Mouse (Mus musculus) intestine, embryonic 14.5 days (tissue): ENCODE measurements around the gene Irf2. TPM values are rescaled to one million over a fixed set of nuclear protein-coding genes. Genes with fewer than 3 reads are reported as not detected.
A peak's percentile ranks its signal among the peaks of the same experiment; 100 is the strongest.

Experiments used
- ATAC-seq: fragments of 200-750 bp; cut with Nextera tagmentation; replicated peaks from 2 replicates; pipeline ENCODE4 v1.8.0; 2017; ENCODE audit warnings: low read depth, moderate number of reproducible peaks, moderate TSS enrichment, moderate library complexity; ENCODE audit not compliant: low FRiP score, low TSS enrichment
- DNase-seq: peaks from one replicate; pipeline ENCODE4 v3.0.0-alpha.2; 2018; ENCODE audit warnings: low spot score
- H3K27ac ChIP-seq: fragments of 300-500 bp; sonication (generic); 2 replicates; pipeline ENCODE4 v1.5.1; 2014; ENCODE audit warnings: low read depth, mild to moderate bottlenecking, control low read depth
- H3K27me3 ChIP-seq: fragments of 300-500 bp; sonication (generic); replicated peaks from 2 replicates; pipeline ENCODE4 v1.6.1; 2014; ENCODE audit warnings: low read length, control low read depth; ENCODE audit not compliant: control insufficient read depth, insufficient read depth
- H3K36me3 ChIP-seq: fragments of 300-500 bp; sonication (generic); 2 replicates; pipeline ENCODE4 v1.6.1; 2014; ENCODE audit warnings: low read length, control low read depth; ENCODE audit not compliant: control insufficient read depth, insufficient read depth
- H3K4me1 ChIP-seq: fragments of 300-500 bp; sonication (generic); replicated peaks from 2 replicates; pipeline ENCODE4 v1.6.1; 2014; ENCODE audit warnings: low read length, control low read depth, mixed read lengths; ENCODE audit not compliant: control insufficient read depth, insufficient read depth
- H3K4me2 ChIP-seq: fragments of 300-500 bp; sonication (generic); 2 replicates; pipeline ENCODE4 v1.6.1; 2014; ENCODE audit warnings: low read length
- H3K4me3 ChIP-seq: fragments of 300-500 bp; sonication (generic); 2 replicates; pipeline ENCODE4 v1.5.1; 2014; ENCODE audit warnings: low read depth, low read length, control low read depth, mixed read lengths
- H3K9ac ChIP-seq: fragments of 300-500 bp; sonication (generic); 2 replicates; pipeline ENCODE4 v1.6.1; 2014; ENCODE audit warnings: mild to moderate bottlenecking, low read length
- H3K9me3 ChIP-seq: fragments of 300-500 bp; sonication (generic); 2 replicates; pipeline ENCODE4 v1.6.1; 2016; ENCODE audit warnings: low read length, control low read depth; ENCODE audit not compliant: control insufficient read depth
- WGBS: fragments of 180-500 bp; shearing (Covaris S2); extraction: QIAGEN DNeasy Blood & Tissue Kit; methylation state at CpG from one replicate; pipeline ENCODE4 v1.1.7; 2014; 5-methylcytosine and 5-hydroxymethylcytosine counted together
- polyA plus RNA-seq: library from polyadenylated mRNA; unstranded; fragments of >200 nt; fragmentation: Nextera tagmentation; extraction: Ambion mirVana; gene quantifications from 2 replicates; pipeline ENCODE4 v1.2.1, GENCODE M21; 2014

Gene Irf2
- polyA plus RNA-seq, 1 experiment from 2014 or later, result 25.4 TPM

- H3K4me2 ChIP-seq, result no peak overlapping the region
- H3K4me3 ChIP-seq, result no peak overlapping the region
- H3K27me3 ChIP-seq, result no peaks in the 10 kb centered on the region
- H3K36me3 ChIP-seq, result no peaks in the 10 kb centered on the region
- ATAC-seq, result no peak
- H3K9me3 ChIP-seq, result no peaks in the 10 kb centered on the region
- DNase-seq, result no peak
- no peak overlapping the region for H3K9ac ChIP-seq
- 72% methylated on average over 5 of the region's 5 CpGs for WGBS
- H3K27ac ChIP-seq, result no peak overlapping the region
- no peaks in the 10 kb centered on the region for H3K4me1 ChIP-seq
These were observed 32.8 kb upstream of the Irf2 start for GRCm38 (mm10) chr8:46706730-46707129.

GRCm38 (mm10) chr8:46709302-46709701, 30.2 kb upstream of the Irf2 start:
- Histone ChIP-seq H3K36me3 (no peaks in the 10 kb centered on the region), H3K9ac (no peak overlapping the region), H3K4me3 (no peak overlapping the region), H3K27me3 (no peaks in the 10 kb centered on the region), H3K27ac (no peak overlapping the region), H3K9me3 (no peaks in the 10 kb centered on the region), H3K4me2 (no peak overlapping the region), H3K4me1 (no peaks in the 10 kb centered on the region)
- DNase-seq (no peak), ATAC-seq (no peak)
- WGBS, result 83% methylated on average over 4 of the region's 4 CpGs

- ATAC-seq, result no peak
- Histone ChIP-seq H3K4me2 (no peak overlapping the region), H3K36me3 (no peaks in the 10 kb centered on the region), H3K27me3 (no peaks in the 10 kb centered on the region), H3K4me1 (no peaks in the 10 kb centered on the region), H3K27ac (no peak overlapping the region), H3K4me3 (no peak overlapping the region), H3K9me3 (no peaks in the 10 kb centered on the region), H3K9ac (no peak overlapping the region)
- DNase-seq, result no peak
- WGBS, result 91% methylated on average over 8 of the region's 8 CpGs
These were observed 29.2 kb upstream of the Irf2 start for GRCm38 (mm10) chr8:46710289-46710688.

- no peak overlapping the region for H3K9ac ChIP-seq
- ATAC-seq, result no peak
These were observed 28.0 kb upstream of the Irf2 start for GRCm38 (mm10) chr8:46711496-46711895.

GRCm38 (mm10) chr8:46713178-46713577, 26.4 kb upstream of the Irf2 start:
- H3K27ac ChIP-seq, result no peak overlapping the region

More at GRCm38 (mm10) chr8:46711496-46711895, 28.0 kb upstream of the Irf2 start:
- Histone ChIP-seq H3K4me3 (no peak overlapping the region), H3K4me1 (no peaks in the 10 kb centered on the region), H3K27me3 (no peaks in the 10 kb centered on the region), H3K4me2 (no peak overlapping the region), H3K27ac (no peak overlapping the region), H3K9me3 (no peaks in the 10 kb centered on the region), H3K36me3 (no peaks in the 10 kb centered on the region)
- 81% methylated on average over 2 of the region's 2 CpGs for WGBS
- no peak for DNase-seq

GRCm38 (mm10) chr8:46713844-46714243, 25.7 kb upstream of the Irf2 start:
- Histone ChIP-seq H3K4me1 (no peaks in the 10 kb centered on the region), H3K36me3 (no peaks in the 10 kb centered on the region), H3K9me3 (no peaks in the 10 kb centered on the region), H3K27ac (no peak overlapping the region), H3K4me2 (no peak overlapping the region), H3K27me3 (no peaks in the 10 kb centered on the region), H3K9ac (no peak overlapping the region), H3K4me3 (no peak overlapping the region)
- DNase-seq (no peak), ATAC-seq (no peak)
- 63% methylated on average over 6 of the region's 6 CpGs for WGBS

More at GRCm38 (mm10) chr8:46713178-46713577, 26.4 kb upstream of the Irf2 start:
- Histone ChIP-seq H3K27me3 (no peaks in the 10 kb centered on the region), H3K4me2 (no peak overlapping the region), H3K9ac (no peak overlapping the region), H3K4me1 (no peaks in the 10 kb centered on the region), H3K36me3 (no peaks in the 10 kb centered on the region), H3K9me3 (no peaks in the 10 kb centered on the region), H3K4me3 (no peak overlapping the region)
- DNase-seq, result no peak
- WGBS, result 89% methylated on average over 11 of the region's 11 CpGs
- ATAC-seq, result no peak

GRCm38 (mm10) chr8:46714400-46714799, 25.1 kb upstream of the Irf2 start:
- ATAC-seq (no peak), DNase-seq (no peak)
- H3K4me3 ChIP-seq, result no peak overlapping the region
- H3K36me3 ChIP-seq, result no peaks in the 10 kb centered on the region
- no peaks in the 10 kb centered on the region for H3K4me1 ChIP-seq
- H3K27me3 ChIP-seq, result no peaks in the 10 kb centered on the region
- no peak overlapping the region for H3K4me2 ChIP-seq
- no peaks in the 10 kb centered on the region for H3K9me3 ChIP-seq
- WGBS, result 52% methylated on average over 3 of the region's 3 CpGs
- H3K27ac ChIP-seq, result no peak overlapping the region
- no peak overlapping the region for H3K9ac ChIP-seq

GRCm38 (mm10) chr8:46716477-46716876, 23.1 kb upstream of the Irf2 start:
- no peaks in the 10 kb centered on the region for H3K27me3 ChIP-seq
- WGBS, result 27% methylated on average over 11 of the region's 11 CpGs
- no peak for ATAC-seq

GRCm38 (mm10) chr8:46717170-46717569, 22.4 kb upstream of the Irf2 start:
- no peak overlapping the region for H3K4me2 ChIP-seq
- no peak for DNase-seq
- H3K4me3 ChIP-seq, result no peak overlapping the region
- H3K9ac ChIP-seq, result no peak overlapping the region
- 62% methylated on average over 6 of the region's 6 CpGs for WGBS
- no peak overlapping the region for H3K27ac ChIP-seq
- H3K27me3 ChIP-seq, result no peaks in the 10 kb centered on the region
- ATAC-seq, result no peak
- no peaks in the 10 kb centered on the region for H3K9me3 ChIP-seq
- no peaks in the 10 kb centered on the region for H3K4me1 ChIP-seq
- H3K36me3 ChIP-seq, result no peaks in the 10 kb centered on the region

More at GRCm38 (mm10) chr8:46716477-46716876, 23.1 kb upstream of the Irf2 start:
- 0 out of 2 replicates have a peak overlapping the region, but pooled peaks have one; percentile 0 for H3K4me2 ChIP-seq
- no peak for DNase-seq
- no peaks in the 10 kb centered on the region for H3K36me3 ChIP-seq
- no peaks in the 10 kb centered on the region for H3K4me1 ChIP-seq
- no peak overlapping the region for H3K27ac ChIP-seq
- H3K9ac ChIP-seq, result no peak overlapping the region
- H3K9me3 ChIP-seq, result no peaks in the 10 kb centered on the region
- H3K4me3 ChIP-seq, result no peak overlapping the region
